Mouse (Mus musculus): ENCODE data around the gene Os9. TPM values are rescaled to one million over a fixed set of nuclear protein-coding genes. Genes with fewer than 3 reads are reported as not detected.

Gene Os9
- total RNA-seq, 2 experiments from 2014 or later, result 120 to 138 TPM

DNA sequence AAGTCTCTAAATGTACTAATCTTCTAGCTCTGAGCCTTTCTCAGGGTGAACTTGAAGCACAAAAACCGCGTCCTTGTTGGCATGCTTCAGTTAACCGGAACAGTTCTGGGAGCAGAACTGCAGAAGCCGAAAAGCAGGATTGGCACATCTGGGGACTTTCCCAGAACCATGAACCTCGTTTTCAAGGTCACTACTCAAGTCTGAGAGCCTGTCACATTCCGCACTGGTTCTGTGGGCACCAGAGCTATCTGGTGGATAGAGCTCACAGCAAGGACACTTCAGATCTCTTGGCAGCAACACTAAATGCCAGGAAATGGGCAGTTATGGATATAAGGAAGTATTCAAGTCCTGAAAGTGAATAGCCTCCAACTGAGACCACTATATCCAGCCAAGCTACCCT lies 26.2 kb upstream of the Os9 start:
- peak; percentile 35 to 41 for DNase-seq

DNA sequence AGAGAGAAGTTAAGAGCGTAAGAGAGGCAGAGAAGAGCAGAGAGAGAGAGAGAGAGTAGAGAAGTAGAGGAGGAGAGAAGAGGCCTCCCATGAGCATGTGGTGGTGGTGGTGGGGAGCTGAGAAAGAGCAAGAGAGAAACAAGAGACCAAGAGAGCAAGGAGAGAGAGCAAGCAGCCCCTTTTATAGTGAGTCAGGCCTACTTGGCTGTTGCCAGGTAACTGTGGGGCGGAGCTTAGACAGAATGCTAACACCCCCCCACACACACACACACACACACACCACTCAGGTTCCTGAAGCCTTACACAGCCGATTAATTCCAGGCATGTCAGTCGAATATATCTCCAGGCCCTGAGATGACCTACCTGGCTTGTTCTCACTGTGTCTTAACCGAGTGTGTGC lies 24.4 kb upstream of the Os9 start:
- no peak for DNase-seq

DNA sequence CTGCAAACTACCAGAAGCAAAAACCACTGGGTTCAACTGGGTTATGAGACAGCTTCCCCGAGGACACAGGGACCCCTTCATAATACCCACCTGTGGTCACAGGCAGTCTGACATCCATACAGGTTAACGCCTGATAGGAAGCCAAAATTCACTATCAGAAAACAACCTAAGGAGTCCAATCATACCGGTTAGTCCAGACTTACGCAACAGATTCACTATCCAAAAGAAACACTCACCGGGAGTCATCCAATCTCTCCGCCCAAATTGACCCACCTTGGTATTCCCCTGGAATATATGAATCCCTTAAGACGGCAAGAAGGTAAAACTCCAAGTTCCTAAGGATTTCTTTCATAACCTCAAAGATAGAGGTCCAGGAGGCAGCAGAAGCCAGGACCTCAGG lies 23.6 kb upstream of the Os9 start:
- no peak for DNase-seq

DNA sequence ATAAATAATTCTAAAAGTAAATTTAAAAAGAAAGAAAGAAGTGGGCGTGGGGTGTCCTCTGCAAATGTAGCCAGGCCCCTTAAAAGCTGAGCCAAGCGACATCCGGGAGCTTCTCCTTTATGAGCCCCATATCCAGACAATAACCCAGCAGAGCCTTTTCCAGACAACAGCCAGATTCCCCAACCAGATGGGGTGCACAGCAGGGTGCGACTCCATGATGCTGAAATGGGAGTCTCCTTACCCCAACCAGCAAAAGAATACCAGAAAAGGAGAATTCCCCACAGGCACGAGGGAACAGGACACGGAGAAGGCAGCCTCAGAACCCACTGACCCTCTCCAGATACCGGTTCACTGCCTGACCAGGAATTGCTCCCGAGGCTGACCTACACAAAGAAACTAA lies 22.3 kb upstream of the Os9 start:
- DNase-seq, result no peak

DNA sequence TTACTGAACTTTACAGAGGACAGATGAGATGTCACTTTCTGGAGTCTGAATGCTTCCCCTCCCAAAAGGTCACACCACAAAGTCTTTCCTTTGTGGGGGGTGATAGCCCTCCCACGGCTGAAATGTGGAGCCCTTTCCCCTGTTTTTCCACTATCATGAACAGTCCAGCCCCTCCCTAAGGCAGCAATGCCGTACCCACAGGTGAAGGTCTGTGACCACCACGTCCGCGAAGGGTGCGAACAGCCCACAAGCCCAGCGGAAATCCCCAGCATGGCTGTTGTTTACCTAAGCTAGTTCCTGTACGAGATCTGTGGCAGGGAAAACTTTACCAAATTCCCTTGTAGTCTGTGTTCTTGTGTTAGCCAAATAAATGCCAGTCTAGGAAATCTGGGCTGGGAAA lies 20.6 kb upstream of the Os9 start:
- no peak for DNase-seq

DNA sequence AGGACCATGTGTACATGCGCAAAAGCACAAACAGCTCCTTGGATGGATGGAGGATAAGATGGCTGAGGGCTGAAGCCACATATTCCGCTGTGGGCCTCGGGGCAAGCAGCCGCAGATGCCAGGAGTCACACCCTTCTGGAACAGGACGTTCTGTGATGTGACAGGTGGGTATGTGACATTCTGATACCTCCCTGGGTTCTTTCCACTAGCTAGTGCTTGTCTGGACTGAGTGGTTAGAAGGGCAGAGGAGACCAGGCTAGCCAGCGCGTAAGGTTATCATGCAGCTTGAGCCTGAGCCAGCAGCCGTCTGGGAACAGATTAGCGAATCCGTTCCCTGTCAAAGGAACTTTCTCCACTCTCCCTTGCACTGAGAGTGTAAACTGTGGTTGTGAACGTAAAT lies 20.0 kb upstream of the Os9 start:
- DNase-seq, result no peak

DNA sequence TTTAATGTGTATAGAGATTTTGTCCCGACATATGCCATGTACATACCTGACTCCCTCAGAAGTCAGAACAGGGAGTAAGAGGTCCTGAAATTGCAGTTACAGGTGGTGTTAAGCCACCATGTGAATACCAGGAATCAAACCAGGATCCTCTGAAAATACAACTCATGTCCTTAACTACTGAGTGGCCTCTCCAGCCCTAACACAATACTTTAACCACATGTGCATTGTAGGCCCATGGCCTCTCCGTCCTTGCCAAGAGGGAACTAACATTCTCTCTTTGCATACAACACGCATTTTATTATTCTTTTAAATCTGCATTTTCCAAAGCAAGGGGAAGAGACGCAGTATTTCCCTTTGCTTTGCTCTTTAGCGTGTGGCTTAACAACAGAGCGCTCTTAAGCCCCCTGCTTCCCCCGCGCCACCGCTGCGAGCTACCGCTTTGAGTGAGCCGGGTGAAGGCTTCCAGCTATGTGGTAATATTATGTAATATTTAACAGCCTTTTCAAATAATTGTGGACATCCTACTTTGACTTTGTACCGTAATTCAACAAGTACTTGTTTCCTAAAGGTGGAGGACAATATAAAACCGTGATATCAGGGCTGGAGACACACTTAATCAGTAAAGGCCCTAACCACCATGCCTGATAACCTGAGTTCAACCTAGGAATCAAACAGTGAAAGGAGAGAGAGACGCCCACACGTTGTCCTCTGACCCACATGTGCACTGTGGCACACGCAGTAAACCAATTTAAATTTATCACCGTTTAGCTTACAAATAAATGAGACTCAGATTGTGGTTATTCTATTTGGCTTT lies 17.6 kb upstream of the Os9 start:
- no peak for DNase-seq

DNA sequence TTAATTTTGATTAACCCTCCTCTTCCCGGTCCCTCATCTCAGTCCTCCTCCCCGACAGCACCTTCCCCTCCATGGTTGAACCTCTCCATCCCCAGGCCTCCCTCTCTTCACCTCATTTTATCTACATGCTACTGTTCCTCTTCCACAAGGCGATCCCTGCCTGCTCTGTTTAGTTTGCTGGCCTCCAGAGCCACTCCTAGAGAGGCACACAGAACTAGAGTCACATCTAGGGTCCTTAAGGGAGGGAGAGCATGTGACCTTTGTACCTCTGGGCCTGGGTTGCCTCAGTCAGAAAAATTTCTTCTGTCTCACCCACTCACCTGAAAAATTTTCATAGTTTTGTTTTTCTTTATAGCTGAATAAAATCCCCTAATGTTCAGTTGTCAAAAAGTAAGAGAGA lies 17.0 kb upstream of the Os9 start:
- DNase-seq, result no peak

DNA sequence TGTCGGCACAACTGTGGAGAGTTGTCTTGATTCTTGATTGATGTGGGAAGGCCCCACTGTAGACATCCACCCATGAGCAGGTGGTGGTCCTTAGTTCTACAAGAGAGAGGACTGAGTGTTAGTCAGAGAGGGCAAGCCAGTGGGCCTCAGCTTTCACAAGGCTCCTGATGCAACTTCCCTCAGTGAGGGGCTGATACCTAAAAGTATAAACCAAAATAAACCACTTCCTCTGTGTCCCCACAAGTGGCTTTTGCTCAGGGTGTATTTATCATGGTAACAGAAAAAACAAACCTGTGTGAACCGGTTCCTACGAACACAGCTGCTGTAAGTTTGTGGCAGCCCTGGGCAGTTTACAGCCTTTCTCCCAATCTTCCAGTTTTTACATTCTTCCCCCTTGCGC lies 15.6 kb upstream of the Os9 start:
- DNase-seq, result no peak

DNA sequence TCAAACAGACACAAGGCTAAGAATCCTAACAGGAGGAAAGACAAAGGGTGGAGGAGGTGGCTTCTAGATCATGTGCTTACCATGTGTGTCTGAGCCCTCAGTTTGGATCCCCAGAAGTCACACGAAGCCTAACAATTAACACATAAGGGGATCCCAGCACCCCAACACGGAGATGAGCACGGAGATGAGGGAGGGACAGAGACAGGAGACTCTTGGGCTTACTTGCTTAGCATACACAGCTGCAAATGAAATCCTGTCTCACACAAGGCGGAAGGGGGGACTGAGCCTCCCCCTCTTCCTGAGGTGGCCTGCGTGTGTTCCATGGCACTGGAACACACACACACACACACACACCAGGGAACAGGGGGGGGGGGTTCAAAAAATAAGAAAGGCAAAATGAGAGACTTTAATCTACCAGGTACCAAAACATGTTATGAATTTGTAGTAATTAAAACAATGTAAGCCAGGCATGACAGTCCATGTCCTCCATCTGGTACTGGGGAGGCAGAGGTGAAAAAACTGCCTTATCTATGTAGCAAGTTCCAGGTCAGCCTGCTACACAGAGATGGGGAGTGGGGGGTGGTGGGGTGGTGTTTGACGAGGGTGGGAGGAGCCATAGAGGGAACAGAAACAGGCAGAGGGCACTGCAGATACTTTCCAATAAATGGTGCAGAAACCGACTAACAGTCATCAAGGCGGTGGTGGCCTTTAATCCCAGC lies 14.3 kb upstream of the Os9 start:
- no peak for DNase-seq

DNA sequence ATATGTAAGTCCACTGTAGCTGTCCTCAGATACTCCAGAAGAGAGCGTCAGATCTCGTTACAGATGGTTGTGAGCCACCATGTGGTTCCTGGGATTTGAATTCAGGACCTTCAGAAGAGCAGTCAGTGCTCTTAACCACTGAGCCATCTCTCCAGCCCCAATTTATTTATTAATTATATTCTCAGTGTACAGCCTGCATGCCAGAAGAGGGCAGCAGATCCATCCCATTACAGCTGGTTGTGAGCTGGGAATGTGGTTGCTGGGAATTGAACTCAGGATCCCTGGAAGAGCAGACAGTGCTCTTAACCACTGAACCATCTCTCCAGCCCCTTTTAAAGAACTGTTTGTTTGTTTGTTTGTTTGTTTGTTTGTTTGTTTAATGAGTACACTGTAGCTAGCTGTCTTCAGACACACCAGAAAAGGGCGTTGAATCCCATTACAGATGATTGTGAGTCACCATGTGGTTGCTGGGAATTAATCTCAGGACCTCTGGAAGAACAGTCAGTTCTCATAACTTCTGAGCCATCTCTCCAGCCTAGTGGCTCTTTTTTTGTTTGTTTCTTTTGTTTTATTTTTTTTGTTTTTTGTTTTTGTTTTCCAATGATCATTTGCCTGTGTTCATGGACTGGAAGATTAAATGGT lies 13.6 kb upstream of the Os9 start:
- DNase-seq, result peak in 1 of 2 experiments; percentile 56

DNA sequence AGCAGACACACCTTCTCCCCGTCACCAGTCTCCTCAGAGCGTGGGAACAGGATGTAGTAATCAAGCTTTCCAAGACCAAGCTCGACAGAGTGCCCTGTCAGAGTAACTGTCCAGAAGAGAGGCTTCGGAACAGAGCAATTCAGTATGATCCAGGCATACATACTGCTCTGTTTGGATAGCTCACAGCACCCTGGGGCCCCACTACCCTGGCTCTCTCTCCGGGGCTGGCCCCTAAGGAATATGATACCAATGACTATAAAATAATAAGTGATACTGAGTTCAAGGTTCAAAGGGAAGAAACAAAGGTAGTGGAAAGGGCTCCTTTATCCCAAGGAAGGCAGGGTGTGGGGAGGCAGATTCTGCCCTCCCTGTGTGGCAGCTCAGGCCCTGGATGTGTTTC lies 11.5 kb upstream of the Os9 start:
- no peak for DNase-seq

DNA sequence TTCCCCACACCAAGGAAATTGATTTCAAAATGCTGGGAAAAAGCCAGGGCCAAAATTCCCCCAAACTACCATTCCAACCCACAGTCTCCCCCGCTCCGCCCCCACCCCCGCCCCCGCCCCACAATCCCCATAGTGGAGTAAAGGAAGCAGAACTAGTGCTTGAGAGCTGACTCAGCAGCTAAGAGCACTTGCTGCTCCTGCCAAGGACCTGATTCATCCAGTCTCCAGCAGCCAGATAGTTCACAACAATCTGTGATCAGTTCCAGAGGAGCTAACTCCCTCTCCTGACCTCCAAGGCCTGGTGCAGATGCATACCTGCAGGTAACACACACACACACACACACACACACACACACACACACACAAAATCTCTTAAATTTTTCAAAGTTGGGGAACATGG lies 8.5 kb upstream of the Os9 start:
- DNase-seq, result peak; percentile 25 to 46

DNA sequence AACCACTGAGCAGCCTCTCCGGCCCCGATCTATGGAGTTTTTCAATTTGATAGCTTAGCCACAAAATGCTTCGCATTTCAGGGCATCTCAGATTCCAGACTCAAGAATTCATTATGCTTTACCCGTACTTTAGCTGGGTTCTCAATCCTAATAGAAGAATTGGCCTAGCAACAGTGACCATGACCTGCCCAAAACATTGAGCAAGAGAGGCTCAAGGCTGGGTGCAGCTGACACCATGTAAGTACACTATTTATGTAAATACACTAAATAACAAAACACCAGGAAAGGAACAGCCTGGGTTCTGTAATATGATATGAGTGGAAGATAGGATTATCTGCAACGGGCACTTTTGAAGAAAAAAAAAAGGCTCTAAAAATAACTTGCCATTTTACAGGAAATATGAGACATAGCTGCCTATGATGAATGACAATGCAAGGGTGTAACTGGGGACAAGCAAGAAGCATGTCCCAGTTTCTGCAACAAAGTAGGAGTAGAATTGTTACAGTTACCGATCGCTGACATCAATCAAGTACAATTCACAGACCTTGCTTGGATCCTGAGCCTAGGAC lies 6.9 kb upstream of the Os9 start:
- peak; percentile 46 to 65 for DNase-seq

DNA sequence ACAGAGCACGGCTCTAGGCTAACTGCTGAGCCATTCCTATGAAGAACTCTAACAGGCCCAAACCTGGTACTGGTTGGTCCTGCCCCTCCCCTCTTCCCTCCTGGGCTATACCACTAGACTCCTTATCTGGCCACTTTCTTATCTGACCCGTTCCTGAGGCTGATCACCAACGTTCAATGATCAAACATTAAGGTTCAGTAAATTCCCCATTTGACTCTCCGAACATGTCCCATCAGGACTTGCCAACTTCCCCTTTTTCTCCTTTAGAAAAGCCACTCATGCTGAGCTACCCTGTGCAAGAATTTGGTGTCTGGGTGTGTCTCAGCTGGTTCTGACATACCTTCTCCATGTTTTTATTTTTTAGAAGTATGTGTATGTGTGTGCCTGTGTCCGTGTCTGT lies 5.6 kb upstream of the Os9 start:
- DNase-seq, result no peak

DNA sequence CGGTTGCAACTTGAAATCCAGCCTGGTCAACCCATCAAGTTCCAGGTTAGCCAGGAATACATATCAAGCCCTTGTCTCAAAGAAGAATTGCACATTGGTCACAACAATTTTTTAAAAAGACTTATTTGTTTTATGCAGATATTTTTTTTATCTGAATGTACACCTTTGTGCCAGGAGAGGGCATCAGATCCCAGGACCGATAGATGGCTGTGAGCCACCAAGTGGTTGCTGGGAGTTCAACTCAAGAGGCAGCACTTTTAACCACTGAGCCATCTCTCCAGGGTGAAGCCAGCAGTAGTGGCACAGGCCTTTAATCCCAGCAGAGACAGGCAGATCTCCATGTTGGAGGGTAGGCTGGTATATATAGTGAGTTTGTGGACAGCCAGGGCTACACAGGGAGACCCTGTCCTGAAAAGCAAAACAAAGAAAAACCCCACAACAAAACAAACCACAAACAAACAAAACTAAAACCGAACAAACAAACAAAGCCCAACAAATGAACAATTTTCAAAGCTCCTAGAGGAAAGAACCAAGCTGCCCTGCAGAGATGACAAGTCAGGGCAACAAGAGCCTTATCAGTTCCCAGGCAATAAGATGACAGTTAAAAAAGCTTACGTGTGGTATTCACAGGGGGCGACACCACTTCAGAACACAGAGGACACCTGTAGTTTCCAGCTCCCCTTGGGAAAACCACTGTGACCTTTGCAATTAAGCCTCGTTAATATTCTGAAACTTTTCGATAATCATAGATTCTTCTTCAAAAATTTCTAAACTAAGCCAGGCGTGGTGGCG lies 4.5 kb upstream of the Os9 start:
- DNase-seq, result peak; percentile 64

DNA sequence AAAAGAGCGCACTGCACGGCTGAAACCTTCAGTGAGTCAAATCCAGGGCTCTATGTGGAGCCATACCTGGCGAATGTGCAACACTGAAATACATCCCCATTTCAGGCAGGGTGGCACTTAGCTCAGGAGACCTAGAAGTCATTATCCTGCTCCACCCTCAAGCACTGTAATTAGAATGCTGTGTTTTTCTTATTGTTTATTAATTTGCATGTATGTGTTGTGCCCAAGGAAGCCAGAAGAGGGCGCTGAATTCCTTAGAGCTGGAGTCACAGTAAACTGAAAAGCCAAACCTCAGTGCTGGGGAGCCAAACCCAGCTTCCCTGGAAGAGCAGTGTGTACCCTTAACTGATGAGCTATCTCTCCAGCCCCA lies 2.5 kb upstream of the Os9 start:
- DNase-seq, result peak; percentile 69

DNA sequence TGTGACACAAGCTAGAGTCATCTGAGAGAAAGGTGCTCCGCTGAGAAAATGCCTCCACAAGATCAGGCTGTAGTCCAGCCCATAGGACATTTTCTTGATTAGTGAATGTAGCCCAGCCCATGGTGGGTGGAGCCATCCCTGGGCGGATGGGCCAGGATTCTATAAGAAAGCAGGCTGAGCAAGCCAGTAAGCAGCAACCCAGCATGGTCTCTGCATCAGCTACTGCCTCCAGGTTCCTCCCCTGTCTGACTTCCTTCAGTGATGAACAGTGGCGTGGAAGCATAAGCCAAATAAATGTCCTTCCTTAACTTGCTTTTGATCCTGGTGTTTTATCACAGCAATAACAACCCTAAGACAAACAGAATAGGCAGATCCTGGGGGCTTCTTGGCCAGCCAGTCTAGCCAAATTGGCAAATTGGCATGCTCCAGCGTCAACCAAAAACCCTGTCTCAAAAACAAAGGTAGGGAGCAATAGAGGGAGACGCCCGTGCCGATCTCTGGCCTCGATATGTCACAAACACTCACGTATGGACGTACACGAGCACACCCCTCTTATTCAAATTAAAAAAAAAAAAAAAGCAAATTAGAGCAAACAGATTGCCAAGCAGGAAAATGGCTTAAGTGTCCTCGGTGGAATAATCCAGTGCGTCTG lies 2.0 kb upstream of the Os9 start:
- peak in 1 of 2 experiments; percentile 20 for DNase-seq

DNA sequence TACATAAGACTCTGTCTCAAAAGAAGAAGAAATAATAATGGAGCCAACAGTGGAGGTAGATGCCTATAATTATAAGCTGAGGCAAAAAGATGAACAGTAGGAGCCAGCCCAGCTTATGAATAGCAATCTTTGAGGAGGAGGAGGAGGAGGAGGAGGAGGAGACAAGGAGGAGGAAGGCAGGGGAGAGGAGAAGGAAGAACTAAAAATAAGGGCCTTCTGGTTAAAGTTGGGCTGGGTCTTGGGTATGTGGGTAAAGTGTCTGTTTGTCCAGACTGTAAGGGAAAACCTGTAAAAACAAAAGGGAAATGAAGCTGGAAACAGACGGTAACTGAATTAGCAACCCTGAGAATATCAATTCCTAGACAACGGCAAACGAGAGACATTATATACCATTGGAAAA lies 1.1 kb upstream of the Os9 start:
- no peak for DNase-seq

DNA sequence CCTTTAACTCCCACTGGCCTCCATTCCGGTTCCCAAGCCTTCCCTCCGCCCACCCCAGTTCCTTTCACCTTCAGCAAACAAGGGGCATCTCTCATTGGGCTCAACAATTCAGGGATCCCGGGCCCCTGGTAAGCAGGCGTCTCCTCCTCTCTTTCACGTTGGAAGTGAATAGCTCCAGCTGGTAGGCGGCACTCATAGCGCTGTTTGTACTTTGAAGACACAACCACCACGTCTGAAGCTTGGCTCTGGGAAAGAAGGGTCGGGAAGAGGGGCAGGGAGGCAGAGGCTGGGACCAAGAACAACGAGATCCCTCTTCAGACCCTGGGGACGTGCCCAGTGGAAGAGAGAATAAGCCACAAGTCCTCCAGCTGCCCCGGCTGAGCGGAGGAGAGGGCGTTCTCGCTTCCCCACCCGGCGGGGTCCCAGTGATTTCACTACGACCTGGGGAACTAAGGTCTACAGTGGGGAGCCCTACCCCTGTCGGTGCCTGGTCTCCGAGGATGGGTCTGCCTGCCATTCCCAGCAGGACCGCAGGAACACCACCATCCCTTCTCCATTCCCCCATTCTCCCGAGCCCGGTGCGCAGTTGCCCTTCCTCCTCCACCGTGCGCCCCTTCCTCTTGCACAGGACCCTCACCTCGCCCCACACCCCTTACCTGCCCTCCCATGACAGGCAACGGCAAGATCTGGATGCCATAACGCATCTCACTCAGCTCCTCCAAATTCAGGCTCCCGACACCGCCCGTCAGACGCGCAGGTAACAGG lies 448 bp downstream of the Os9 start:
- DNase-seq, result peak in 1 of 2 experiments; percentile 10

DNA sequence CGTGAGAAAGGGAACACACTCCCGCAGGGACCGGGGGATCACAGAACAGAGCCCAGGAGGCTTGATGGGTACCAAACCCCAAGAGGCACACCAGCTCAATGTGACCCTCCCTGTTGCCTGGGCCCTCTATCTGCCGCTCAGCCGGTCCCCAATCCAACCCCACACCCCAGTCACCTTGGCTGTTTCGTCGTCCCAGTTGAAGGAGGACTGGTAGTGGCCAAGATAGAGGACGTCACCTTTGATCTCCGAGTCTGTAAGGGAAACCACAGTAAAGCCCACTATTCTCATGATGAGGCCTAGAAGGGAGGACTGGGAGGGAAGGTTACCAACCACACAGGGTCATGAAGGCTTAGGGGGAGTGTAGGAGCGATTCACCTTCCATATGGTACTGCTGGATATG lies 1.7 kb downstream of the Os9 start:
- DNase-seq, result no peak

Data from adrenal gland, postnatal 36 days (tissue).